Mouse (Mus musculus): ENCODE data around the gene Zfp619.
A peak's percentile ranks its signal among the peaks of the same experiment; 100 is the strongest.
"Not testable (repeated sequence)": the region's sequence is repeated elsewhere in the genome, so short reads cannot be mapped to it uniquely, and the experiment has no call there.

Zfp619 gene

DNA sequence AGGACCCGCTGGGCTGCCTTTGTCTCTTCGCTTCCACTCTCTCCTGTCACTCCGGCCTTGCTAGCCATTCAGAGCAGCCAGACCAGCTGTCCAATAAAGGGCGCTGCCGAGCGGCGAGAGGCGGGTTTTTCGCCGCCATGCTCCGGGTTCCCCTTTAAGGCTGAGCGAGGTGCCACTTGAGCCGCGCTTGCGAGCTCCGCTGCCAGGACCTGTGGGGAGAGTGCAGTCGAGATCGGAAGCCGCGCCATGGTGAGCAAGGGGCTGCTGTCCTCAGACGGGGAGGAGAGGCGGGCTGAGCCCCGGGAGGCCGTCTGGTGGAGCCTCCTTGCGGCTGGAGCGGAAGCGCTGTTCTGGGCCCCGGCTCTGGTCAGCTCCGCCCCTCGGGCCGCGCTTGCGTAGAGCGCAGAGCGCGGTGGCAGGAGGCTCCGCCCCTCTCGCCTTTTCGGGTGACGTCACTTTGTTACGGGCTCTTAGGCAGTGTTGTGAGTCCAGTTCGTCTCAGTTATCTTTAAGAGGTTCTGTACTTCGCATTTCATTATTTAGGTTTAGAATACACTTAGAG, at the start of gene Zfp619:
Gene Zfp619 (plus strand): TSS at position 151 of the 562 bp plus-strand sequence.
- peak; percentile 97 for DNase-seq

DNA sequence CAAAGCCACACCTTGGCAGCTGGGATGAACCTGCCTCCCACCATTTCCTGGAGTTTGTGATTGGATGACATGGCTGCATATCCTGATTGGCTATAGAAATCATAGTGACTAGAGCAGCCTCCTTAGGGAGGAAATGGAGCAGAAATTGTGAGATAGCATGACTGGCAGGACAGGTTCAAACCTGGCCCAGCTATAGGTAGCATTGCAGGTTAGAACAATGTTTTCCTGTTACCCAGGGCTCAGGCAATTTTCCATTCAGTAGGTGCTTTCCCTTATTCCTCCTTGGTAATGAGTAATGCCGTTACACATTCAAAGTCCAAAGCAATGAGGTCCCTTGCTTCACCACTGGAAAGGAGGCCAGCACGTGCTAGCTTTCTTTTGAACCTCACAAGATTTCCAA, 38.6 kb upstream of the Zfp619 start:
- DNase-seq, result no peak

- peak in 1 of 2 experiments; percentile 20 for DNase-seq
These were observed 33.2 kb upstream of the Zfp619 start for GRCm38 (mm10) chr7:39484384-39484783.

DNA sequence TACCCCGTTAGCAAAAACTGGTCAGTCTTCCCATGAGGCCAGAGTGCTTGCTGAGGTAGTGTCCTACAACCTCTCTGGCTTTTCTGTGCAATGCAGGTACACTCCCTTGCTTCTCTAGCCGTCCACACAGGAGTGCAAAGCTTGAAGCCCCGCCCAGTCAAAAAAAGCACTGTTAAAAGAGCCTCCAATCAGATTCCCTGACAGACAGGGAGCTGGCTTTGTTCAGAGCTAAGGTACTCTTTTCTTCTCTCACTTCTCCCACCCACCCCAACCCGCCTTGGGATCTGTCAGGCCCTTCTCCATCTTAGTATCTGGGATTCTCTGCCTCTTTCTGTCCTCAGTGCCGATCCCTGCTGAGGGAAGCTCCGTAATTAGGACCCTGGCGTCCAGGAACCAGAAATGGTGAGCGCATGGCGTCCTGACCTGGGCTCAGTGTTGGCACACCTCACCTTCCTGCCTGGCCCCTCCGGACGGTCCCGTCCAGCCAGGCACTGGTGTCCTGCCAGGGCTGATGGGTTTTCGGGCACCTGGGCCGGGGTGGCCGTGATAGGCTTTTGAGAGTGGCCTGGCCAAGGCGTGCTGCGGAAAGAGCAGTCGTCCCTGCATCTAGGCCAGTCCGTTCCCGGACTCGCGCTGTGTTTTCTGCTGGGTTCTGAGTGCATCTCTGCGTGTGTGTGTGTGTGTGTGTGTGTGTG, 30.3 kb upstream of the Zfp619 start:
- peak; percentile 69 to 75 for DNase-seq

DNA sequence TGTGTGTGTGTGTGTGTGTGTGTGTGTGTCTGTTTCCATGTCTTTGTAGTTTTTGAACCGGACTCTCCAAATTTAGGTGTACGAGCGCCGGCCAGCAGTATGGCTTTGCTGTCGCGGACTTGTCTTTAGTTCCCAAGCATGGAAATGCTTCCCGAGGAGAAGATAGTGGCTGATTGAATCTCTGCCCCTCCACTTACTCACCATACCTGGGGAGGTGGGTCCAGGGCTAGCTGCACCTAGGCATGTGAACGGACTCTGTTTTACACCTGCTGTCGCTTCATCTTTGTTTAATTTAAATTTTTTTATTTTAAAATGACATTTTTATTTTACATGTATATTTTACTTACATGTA, 29.7 kb upstream of the Zfp619 start:
- no peak for DNase-seq

DNA sequence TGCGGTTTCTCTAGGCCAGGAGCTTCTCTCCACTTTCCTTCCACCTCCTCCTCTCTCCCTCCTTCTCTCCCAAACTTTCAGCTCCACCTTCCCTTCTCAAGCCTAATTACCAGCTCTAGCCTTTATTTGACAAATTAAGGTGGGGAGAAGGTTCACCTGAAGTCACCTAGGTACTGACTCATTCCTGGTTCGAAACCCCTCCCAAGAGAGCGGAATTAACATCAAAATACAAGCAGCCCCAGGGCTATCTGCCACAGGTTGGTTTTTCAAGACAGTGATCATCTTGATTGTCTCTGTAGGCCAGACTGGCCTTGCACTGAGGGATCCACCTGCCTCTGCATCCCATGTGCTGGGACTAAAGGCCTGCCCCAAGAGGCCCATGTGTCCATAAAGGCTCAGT, 22.9 kb upstream of the Zfp619 start:
- no peak for DNase-seq

DNA sequence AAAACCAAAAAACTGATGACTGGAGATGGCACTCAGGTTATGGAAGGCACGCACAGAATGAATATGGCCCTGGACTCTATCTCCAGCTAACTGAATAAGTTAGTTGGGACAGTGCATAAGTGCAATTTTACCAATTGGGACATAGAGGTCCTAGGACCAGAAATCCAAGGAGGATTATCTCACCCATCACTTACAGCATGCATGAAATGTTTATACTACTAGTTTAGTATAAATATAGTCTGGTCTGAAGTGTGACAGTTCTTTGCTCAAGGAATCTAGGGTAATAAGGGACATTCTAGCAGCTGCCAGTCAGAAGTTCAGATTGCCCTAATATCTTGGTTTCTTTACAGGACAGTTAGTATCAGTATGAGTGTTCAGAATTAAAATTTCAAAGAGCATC, 13.5 kb upstream of the Zfp619 start:
- no peak for DNase-seq

DNA sequence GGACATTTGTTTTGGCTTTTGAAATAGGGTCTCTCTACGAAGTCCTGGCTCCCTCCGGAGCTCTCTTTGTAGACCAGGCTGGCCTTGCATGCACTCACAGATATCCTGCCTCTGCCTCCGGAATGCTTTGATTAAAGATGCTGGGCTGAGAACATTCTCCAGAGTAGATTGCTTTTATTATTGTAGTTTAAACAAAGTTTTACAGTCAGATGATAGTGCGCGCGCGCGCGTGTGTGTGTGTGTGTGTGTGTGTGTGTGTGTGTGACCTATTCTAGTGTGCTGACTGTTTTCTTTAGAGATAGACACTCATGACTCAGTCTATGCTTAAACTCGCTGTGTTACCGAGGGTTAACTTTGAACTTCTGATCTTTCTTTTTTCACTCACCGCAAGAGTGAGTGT, 796 bp downstream of the Zfp619 start:
- peak; percentile 24 to 35 for DNase-seq

- DNase-seq, result no peak
These were observed 6.3 kb downstream of the Zfp619 start for GRCm38 (mm10) chr7:39523703-39524424.

- DNase-seq, result no peak
These were observed 25.6 kb downstream of the Zfp619 start for GRCm38 (mm10) chr7:39543151-39543550.

GRCm38 (mm10) chr7:39544242-39545111, 26.9 kb downstream of the Zfp619 start:
- DNase-seq, result peak; percentile 78 to 82

- DNase-seq, result no peak
These were observed 27.6 kb downstream of the Zfp619 start for GRCm38 (mm10) chr7:39545134-39545533.

DNA sequence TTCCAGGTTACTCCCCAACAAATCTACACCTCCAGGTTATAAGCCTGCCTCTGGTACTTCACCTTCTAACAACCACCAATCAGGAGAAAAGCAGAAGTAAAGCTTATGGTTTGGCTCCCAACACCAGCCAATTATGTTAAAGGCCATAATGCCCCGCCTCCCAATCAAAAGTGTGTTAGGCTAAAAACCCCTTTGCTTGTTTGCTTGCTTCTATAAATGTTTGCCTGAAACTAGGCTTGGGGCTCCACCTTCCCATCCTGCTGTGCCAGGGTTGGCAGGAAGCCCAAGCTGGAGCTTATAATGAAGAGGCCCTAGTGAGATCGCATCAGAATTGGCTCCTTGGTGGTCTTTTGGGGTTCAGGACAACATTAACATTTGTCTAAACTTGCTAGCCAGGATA, 31.8 kb downstream of the Zfp619 start:
- peak; percentile 32 to 48 for DNase-seq

DNA sequence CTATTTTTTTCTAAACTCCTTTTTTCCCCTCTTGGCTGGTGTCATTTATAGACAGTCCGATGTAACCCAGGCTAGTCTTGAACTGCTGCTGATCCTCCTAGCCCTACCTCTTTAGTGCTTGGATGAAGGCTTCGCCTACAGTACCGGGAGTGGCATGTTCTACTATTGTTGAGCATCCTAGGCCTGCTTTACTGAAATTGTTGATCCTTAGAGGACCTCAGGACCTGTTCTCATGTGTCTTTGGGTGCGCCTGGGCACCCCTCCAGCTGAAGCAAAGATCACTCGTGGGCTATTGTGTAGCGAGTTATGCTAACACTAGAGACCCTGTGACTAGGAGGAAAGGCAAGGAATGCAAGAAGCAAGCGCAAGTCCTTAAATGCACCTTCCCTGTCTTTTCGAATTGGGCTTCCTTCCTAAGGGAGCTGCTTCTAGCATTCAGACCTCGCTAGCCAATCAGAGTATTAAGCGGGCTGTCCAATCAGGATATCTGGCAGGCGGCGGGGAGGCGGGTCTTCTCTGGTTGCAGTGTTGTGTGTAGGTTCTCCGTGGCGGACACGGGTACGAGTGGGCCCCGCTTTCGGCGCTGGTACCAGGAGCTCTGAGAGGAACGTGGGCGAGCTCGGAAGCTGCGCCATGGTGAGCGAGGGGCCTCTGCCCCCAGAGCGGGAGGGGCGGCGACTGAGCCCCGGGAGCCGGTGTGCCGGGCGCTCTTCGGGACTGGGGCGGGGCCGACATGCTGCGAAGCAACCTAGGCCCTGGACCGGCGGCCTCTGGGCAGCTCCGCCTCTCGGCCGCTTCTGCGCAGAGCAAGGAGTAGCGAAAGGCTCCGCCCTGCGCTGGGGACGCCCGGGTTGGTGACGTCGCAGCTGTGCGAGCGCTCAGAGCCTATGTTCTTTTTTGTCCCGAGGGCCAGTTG, 34.7 kb downstream of the Zfp619 start:
- peak; percentile 97 to 98 for DNase-seq

DNA sequence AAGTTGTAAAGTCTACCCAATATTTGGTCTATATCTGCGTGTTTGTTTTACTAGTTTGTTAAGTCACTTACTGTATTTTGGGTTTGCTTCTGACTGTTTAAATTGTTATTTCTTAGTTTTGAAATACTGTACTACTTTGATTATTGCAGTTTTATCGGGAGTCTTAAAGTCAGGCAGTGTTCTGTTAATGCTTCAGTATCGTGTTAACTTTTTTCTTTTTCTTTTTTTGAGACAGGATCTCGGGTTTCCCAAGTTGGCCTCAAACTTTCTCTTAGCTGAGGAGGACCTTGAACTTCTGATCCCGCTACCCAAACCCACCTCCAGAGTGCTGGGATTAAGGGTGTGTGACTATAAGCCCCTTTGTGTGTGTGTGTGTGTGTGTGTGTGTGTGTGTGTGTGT, 35.4 kb downstream of the Zfp619 start:
- peak; percentile 14 to 15 for DNase-seq

DNA sequence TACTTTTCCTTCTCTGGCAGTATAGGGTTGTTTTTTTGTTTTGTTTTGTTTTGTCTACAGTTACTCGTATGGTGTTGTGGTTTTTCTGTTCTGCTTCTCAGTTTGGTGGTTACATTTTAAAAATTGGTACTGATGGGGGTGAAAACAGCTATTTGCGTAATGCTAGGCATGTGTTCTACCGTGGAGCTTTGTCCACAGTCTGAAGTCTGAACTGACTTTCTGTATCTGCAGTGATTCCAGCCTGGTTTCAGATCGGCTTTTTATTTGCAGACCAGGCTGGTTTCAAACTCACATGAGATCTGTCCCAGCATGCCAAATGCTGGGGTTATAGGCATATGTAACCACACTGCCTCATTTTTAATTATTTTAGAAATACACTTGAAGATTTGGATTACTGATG, 36.3 kb downstream of the Zfp619 start:
- no peak for DNase-seq

- no peak for DNase-seq
These were observed 62.5 kb downstream of the Zfp619 start for GRCm38 (mm10) chr7:39580066-39580465.

DNA sequence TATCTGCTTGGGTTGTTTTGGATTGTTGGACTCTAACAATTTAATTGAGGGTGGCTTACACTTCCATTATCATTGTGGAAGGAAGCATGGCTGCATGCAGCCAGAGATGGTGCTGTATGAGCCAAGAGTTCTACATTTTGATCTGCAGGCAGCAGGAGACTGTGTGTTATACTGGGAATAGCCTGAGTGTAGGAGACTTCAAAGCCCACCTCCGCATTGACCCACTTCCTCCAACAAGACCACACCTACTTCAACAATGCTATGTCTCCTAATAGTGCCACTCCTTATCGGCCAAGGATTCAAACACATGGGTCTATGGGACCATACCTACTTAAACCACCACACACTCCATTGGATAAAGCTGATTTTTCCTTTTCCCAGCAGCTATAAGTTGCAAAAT, 63.0 kb downstream of the Zfp619 start:
- no peak for DNase-seq

GRCm38 (mm10) chr7:39586834-39587233, 69.3 kb downstream of the Zfp619 start:
- not testable (repeated sequence) for DNase-seq

DNA sequence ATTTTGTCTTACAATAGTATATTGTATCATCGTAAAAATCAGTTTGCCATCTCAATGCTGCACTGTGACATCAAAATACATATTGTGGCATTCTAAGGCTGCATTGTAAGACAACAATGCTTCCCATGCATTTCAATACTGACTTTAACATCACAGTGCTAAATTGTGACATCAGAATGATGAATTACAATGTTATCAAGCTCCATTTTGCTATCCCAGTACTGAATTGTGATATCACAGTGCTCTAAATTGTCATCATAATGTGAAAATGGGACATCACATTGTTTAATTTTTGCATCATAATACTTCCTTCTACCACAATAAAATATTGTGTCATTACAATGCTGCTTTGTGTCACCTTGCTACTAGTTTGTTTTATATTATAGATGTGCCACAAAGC, 70.5 kb downstream of the Zfp619 start:
- DNase-seq, result no peak

- peak; percentile 70 to 75 for DNase-seq
These were observed 71.0 kb downstream of the Zfp619 start for GRCm38 (mm10) chr7:39588471-39589041.

DNA sequence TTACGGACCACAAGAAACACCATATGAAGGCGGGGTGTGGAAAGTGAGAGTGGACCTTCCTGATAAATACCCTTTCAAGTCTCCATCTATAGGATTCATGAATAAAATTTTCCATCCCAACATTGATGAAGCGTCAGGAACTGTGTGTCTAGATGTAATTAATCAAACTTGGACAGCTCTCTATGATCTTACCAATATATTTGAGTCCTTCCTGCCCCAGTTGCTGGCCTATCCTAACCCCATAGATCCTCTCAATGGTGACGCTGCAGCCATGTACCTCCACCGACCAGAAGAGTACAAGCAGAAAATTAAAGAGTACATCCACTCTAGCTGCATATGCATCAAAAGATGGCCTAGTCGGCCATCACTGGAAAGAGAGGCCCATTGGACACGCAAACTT, 71.5 kb downstream of the Zfp619 start:
- DNase-seq, result not testable (repeated sequence)

Measured in cerebellum, postnatal 10 days (tissue).